Mouse (Mus musculus) splenic B cell, adult 2 months (primary cell): ENCODE measurements around the gene Ror2.

Experiments
- DNase-seq: peaks from one replicate; pipeline ENCODE4 v3.0.0-alpha.2; 2011; ENCODE audit warnings: low read depth, low spot score
- H3K27me3 ChIP-seq: 2 replicates; pipeline ENCODE4 v1.6.1; 2012; ENCODE audit warnings: mild to moderate bottlenecking, low read length, moderate library complexity, mixed read lengths; ENCODE audit not compliant: control insufficient read depth, poor library complexity, insufficient read depth, severe bottlenecking
- H3K36me3 ChIP-seq: 2 replicates; pipeline ENCODE4 v1.6.1; 2012; ENCODE audit warnings: mild to moderate bottlenecking, low read length, moderate library complexity, mixed read lengths; ENCODE audit not compliant: control insufficient read depth, poor library complexity, insufficient read depth, severe bottlenecking

The Ror2 gene

DNA sequence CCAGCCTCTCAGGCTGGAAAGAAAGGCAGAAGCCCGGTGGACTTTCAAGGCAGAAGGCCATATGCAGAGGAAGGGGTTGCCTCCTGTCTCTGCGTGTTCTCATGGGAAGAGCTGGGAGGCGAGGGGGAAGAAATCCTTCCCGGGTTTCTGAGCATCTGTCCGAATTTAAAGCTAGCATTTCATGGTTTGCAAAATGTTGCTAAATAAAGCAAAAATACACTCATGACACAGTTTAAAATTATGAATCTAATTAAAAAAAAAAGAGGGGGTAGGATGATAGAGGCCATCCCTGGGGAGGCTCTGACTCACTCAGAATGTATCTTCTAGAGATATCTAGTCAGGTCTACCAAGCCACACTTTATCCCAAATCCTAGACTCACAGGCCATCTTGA, 83.5 kb downstream of the Ror2 start:
- Histone ChIP-seq H3K27me3 (no peaks in the 10 kb centered on the region), H3K36me3 (no peaks in the 10 kb centered on the region)
- DNase-seq = no peak

DNA sequence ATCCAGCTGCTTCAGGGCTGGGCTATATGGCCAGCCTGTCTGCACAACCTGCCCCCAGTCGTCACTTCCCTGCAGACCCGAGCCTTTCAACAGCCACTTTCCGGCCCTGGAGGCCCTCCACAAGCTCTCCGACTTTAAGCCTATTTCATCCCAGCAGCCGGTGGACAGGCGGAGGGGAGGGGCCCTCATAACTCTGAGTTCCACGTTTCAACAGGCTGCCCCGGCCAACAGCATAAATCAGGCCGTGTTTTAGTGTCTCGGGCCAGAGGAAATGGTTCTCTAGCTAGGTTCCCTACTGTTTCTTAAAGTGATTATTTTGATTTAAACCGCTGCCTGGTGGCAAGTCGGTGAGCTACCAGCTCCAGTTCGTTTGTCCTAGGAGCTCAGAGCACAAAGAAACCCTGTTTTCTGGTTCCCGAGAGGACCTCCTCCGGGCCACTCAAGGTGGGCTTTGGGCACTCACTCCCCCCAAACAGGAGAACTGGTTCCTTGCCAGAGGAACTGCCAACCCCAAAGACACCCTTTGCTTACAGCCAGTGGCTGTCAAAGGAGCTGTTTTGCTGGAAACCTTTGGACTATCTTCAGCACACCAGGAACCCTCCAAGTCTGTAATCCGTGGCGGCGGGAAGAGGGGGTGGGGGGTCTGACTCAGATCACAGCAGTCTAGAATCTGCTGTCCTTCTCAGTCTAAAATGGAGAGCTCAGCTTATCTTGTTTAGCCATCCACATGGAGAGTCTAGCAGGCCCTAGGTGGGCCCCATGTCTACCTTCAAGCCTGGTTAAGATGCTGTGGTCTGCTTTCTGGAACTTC, 84.1 kb downstream of the Ror2 start:
- DNase-seq = no peak
- no peaks in the 10 kb centered on the region for H3K36me3 ChIP-seq
- H3K27me3 ChIP-seq = no peaks in the 10 kb centered on the region

DNA sequence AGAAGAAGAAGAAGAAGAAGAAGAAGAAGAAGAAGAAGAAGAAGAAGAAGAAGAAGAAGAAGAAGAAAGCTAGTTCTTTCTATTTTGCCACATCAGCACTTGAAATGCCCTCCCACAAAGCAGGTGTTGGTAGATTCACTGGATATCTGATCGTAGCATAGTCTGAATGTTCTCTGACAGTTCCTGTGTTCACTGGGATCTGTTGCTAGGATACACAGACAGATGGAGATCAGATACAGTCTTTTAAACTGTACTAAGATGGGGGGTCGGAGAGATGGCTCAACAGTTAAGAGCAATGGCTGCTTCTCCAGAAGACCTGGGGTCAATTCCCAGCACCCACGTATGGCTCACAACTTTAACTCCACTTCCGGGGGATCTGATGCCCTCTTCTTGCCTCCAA, 85.8 kb downstream of the Ror2 start:
- Histone ChIP-seq H3K36me3 (no peaks in the 10 kb centered on the region), H3K27me3 (no peaks in the 10 kb centered on the region)
- no peak for DNase-seq

DNA sequence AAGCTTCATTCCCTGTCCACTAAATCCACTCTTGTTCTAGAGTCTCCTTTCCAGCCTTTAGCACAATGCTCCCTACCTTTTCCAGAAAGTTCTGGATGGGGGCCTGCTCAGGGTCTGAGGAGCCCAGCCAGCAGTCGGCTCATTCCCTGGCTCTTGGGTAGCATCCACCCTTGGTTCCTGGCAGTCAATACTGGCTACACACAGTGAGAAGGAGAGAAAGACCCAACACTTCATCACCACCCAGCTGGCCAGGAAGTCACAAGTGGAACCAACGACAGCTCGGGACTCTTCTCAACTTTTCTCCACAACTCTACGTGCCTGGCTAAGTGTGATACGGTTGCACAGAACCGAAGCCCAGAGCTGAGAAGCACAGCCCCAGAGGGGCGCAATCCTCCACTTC, 86.7 kb downstream of the Ror2 start:
- DNase-seq = no peak
- no peaks in the 10 kb centered on the region for H3K36me3 ChIP-seq
- H3K27me3 ChIP-seq = no peaks in the 10 kb centered on the region

DNA sequence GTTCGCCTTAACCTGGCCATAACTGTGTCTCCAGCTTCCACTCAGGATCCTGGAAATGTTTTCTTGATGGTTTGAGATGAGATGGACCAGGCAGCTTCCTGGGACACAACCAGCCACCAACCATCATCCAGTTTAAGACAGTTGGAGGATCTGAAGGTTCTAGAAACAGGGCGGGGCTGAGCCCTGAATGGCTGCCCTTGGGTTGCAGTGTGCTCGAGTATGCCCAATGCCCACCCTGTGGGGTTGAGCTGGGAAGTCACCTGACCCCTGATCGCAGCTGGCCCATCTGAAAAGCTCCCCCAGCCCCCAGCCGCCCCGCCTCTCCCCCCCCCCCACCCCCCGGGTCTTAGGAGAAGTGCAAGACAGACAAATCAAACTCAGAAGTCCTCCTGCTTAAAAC, 89.2 kb downstream of the Ror2 start:
- DNase-seq = no peak
- Histone ChIP-seq H3K27me3 (no peaks in the 10 kb centered on the region), H3K36me3 (no peaks in the 10 kb centered on the region)

DNA sequence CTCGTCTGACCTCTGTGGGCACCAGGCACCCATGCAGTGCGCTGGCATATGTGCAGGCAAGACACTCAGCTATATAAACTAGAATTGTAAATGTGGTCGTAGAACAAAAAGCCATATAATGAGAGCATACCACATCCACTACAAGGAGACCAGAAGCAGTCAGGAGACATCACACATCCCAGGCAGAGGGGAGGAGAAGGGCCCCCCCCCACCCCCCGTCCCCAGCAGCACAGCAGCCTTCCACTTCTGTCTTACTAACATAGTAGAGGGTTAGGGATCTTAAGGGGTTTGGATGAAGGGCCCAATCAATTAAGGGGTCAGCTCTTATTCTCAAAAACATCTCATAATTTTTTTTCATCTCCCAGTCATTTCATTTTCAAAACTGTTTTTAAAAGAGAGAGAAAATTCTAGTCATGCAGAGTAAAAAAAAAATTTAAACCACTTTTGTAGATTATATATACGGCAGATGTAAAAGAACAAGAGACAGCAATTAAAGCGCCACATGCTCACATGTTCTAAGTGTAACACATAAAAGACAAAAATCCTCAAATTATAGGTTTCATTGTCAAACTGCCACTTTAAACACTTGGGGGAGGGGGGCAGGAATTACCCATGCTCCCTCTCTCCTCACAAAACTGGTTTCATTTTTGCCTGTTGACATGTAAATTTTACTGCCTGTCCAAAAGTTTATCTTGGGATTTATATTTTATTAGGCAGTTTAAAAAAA, 89.8 kb downstream of the Ror2 start:
- Histone ChIP-seq H3K36me3 (no peaks in the 10 kb centered on the region), H3K27me3 (no peaks in the 10 kb centered on the region)
- no peak for DNase-seq

DNA sequence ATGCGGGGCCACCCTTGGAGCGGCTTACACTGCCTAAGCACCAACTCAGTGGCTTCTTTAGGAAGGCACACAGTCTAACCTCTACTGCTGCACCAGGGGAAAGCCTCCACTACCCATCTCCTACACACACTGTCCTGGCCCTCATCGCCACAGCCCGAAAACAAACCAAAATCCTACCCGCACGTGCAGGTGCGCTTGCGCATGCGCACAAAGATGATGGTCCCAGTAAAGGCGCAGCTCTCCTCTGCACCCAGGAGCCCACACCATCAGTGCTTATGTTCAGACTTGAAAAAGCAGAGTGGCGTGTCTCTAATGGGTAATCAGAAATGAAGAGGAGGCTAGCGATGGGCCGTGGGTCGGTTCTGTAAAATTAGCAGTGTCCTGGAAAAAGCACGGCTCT, 91.6 kb downstream of the Ror2 start:
- DNase-seq = no peak
- no peaks in the 10 kb centered on the region for H3K27me3 ChIP-seq
- no peaks in the 10 kb centered on the region for H3K36me3 ChIP-seq

DNA sequence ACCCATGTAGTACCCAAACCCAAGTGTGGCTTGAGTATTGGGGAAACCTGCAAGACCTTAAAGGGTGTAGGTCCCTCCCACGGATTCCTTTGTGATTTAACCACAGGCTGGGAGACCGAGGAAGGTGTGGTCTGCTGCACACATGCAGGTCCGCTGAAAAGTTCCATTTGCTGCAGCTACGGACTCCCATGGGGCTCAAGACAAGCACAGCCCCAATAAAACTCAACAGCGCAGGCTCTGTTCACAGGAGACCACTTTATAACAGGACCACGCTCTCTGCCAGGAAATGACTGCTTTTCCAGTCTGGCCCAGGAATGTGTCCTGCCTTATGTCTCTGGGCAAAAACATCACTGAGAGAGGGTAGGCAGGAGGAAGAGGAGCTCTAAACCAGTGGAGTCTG, 92.2 kb downstream of the Ror2 start:
- Histone ChIP-seq H3K36me3 (no peaks in the 10 kb centered on the region), H3K27me3 (no peaks in the 10 kb centered on the region)
- no peak for DNase-seq

DNA sequence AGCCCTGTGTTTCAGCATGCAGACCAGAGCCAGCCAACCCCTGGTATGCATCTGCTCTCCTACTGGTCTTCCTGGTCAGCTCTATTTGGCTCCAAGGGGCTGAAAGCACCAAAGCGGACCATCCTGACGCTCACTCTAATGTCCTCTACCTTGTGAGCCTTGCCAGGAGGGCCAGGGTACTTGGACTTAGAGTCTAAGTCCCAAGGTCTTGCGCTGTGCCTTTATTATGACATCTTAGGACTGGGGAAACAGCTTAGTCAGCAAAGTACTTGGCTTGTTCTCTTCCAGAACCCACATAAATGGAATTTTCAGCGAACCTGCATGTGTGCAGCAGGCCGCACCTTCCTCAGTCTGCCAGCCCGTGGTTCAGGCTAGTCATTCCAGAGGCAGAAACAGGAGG, 93.6 kb downstream of the Ror2 start:
- DNase-seq = no peak
- no peaks in the 10 kb centered on the region for H3K36me3 ChIP-seq
- H3K27me3 ChIP-seq = no peaks in the 10 kb centered on the region

DNA sequence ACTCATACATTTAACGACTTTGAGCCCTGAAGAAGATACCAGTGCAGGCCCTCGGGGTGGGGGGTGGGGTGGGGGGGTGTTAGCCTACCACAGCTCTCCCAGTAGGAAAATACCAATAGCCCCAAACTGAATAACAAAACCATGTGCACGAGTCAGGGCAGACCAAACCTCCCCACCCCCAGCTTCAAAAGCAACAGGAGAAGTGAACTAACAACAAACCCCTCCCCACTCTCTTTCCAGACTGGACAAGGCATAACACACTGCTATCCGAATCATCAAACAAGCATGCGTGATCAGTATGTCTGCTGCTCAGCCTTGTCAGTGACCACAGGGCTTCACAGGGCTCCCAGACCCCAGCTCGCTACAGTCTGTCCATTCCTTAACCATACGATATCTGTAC, 94.3 kb downstream of the Ror2 start:
- no peaks in the 10 kb centered on the region for H3K27me3 ChIP-seq
- DNase-seq = no peak
- no peaks in the 10 kb centered on the region for H3K36me3 ChIP-seq

DNA sequence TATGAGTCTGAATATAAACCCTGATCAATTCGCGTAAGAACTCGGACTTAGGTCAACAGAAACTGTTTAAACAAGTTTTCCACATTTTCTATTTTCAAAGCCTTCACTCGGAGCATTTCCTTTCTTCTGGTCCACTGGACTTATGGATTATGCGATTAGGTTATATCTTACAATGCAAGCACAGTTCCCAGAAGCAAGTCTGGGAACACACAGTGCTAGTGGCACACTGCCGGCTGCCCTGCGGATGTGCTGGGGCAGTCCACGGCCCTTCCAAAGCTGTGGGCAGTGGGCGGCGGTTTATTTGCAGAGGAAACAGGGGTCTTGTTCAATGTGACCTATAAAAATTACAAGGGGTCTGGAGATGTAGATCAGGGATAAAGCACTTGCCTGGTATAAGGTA, 97.0 kb downstream of the Ror2 start:
- no peaks in the 10 kb centered on the region for H3K27me3 ChIP-seq
- H3K36me3 ChIP-seq = no peaks in the 10 kb centered on the region
- no peak for DNase-seq

DNA sequence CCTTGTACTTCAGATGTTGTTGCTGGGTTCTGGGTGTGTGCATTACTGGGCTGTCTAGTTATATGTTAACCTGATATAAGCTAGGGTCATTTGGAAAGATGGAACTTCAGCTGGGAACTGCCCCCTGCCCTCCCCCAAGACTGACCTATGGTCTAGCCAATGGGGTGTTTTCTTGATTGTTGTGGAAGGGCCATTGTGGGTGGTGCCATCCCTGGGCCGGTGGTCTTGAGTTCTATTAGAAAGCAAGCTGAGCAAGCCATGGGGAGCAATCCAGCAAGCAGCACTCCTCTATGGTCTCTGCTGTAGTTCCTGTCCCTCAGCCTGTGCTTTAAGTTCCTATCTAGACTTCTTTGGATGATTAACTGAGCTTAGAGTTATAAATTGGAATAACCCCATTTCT, 101.1 kb downstream of the Ror2 start:
- H3K27me3 ChIP-seq = no peaks in the 10 kb centered on the region
- no peaks in the 10 kb centered on the region for H3K36me3 ChIP-seq
- no peak for DNase-seq

DNA sequence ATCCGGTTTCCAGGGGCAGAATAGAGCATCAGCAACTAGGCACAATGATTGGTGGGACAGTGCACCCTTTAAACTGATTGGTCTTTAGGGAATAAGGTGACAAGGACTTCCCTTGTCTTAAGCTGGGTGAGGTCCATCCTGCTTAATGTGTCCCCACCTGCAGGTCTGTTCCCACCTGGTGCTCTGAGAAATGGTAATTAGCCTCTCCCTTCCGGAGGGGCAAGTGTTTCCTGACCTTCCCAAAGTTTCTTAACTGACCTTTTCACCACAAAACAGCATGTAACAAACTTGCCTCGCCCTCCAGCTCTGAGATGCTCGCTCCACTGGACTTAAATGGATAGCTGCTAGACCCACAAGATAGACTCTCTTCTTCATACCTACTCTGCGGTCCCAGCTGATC, 101.8 kb downstream of the Ror2 start:
- H3K27me3 ChIP-seq = no peaks in the 10 kb centered on the region

DNA sequence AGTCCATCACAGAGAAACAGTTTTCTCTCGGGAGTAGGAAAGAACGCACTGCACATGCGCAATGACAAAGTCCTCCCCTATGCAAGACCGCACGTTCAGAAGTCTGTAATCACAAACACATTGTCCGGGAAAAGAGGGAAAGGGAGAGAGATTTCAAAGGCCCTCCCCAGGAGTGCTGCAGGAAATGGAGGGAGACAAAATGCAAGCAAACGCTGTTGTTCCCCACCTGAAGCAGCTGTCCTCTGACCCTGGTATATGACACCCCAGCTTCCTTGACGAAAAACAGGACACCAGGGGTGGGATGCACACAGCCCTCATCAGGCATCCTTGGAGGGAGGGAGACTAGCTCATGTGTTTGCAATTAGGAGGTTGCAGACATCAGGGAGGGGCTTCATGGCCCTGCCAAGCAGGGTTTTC, 102.8 kb downstream of the Ror2 start:
- Histone ChIP-seq H3K36me3 (no peaks in the 10 kb centered on the region), H3K27me3 (no peaks in the 10 kb centered on the region)
- no peak for DNase-seq

More for the DNA sequence above, 101.8 kb downstream of the Ror2 start:
- no peak for DNase-seq
- H3K36me3 ChIP-seq = no peaks in the 10 kb centered on the region

DNA sequence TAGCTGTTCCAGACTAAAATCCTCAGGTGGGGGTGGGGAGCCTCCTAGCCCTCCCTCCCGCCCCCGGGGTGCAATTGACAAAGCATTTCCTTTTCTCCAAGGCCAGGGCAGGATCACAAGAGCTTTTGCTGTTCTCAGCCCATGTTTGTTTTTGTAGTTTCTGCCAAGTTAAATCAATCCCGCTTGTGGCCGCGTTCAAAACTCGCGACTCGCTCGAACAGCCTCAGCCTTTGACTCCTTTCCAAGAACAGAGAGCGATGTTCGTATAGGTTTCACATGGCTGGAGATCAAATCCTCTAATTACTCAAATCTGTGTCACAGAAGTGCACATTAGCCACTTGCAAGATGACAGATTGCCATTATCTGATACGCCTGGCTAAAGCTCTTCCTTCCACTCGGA, 107.3 kb downstream of the Ror2 start:
- DNase-seq = no peak
- Histone ChIP-seq H3K36me3 (no peaks in the 10 kb centered on the region), H3K27me3 (no peaks in the 10 kb centered on the region)
